Mouse (Mus musculus) liver, embryonic 15.5 days (tissue): Measurements from ENCODE around the gene Xpnpep1. TPM values are rescaled to one million over a fixed set of nuclear protein-coding genes. Genes with fewer than 3 reads are reported as not detected.

Experiments
- ATAC-seq: fragments of 200-750 bp; cut with Nextera tagmentation; 2 replicates; pipeline ENCODE4 v1.8.0; 2017; ENCODE audit warnings: moderate number of reproducible peaks, mild to moderate bottlenecking, moderate library complexity; ENCODE audit not compliant: insufficient read depth
- H3K27ac ChIP-seq: fragments of 300-500 bp; sonication (generic); replicated peaks from 2 replicates; pipeline ENCODE4 v1.5.1; 2015; ENCODE audit warnings: mild to moderate bottlenecking, inconsistent platforms
- H3K27me3 ChIP-seq: fragments of 300-500 bp; sonication (generic); 2 replicates; pipeline ENCODE4 v1.6.1; 2015; ENCODE audit warnings: mild to moderate bottlenecking, inconsistent platforms
- H3K36me3 ChIP-seq: fragments of 300-500 bp; sonication (generic); replicated peaks from 2 replicates; pipeline ENCODE4 v1.6.1; 2015; ENCODE audit warnings: moderate library complexity, mild to moderate bottlenecking, inconsistent platforms
- H3K4me1 ChIP-seq: fragments of 300-500 bp; sonication (generic); replicated peaks from 2 replicates; pipeline ENCODE4 v1.6.1; 2015; ENCODE audit warnings: inconsistent platforms
- H3K4me2 ChIP-seq: fragments of 300-500 bp; sonication (generic); 2 replicates; pipeline ENCODE4 v1.6.1; 2015; ENCODE audit warnings: moderate library complexity, mild to moderate bottlenecking, inconsistent platforms
- H3K4me3 ChIP-seq: fragments of 300-500 bp; sonication (generic); replicated peaks from 2 replicates; pipeline ENCODE4 v1.5.1; 2015; ENCODE audit warnings: mild to moderate bottlenecking, inconsistent platforms
- H3K9ac ChIP-seq: fragments of 300-500 bp; sonication (generic); 2 replicates; pipeline ENCODE4 v1.6.1; 2015; ENCODE audit warnings: moderate library complexity, mild to moderate bottlenecking, inconsistent platforms
- H3K9me3 ChIP-seq: fragments of 300-500 bp; sonication (generic); replicated peaks from 2 replicates; pipeline ENCODE4 v1.6.1; 2016; ENCODE audit warnings: inconsistent platforms
- WGBS: fragments of 180-500 bp; shearing (Covaris S2); methylation state at CpG from one replicate; pipeline ENCODE4 v1.1.7; 2015; ENCODE audit warnings: mixed read lengths; ENCODE audit not compliant: insufficient replicate concordance; 5-methylcytosine and 5-hydroxymethylcytosine counted together
- polyA plus RNA-seq: library from polyadenylated mRNA; unstranded; fragments of >200 nt; fragmentation: Nextera tagmentation; extraction: Ambion mirVana; gene quantifications from 2 replicates; pipeline ENCODE4 v1.2.1, GENCODE M21; 2015

The Xpnpep1 gene
- polyA plus RNA-seq, 1 experiment from 2014 or later = 83.4 TPM

GRCm38 (mm10) chr19:53077278-53077677, 37.3 kb upstream of the Xpnpep1 start:
- 74% methylated on average over 5 of the region's 5 CpGs for WGBS
- H3K27ac ChIP-seq = no peak overlapping the region

DNA sequence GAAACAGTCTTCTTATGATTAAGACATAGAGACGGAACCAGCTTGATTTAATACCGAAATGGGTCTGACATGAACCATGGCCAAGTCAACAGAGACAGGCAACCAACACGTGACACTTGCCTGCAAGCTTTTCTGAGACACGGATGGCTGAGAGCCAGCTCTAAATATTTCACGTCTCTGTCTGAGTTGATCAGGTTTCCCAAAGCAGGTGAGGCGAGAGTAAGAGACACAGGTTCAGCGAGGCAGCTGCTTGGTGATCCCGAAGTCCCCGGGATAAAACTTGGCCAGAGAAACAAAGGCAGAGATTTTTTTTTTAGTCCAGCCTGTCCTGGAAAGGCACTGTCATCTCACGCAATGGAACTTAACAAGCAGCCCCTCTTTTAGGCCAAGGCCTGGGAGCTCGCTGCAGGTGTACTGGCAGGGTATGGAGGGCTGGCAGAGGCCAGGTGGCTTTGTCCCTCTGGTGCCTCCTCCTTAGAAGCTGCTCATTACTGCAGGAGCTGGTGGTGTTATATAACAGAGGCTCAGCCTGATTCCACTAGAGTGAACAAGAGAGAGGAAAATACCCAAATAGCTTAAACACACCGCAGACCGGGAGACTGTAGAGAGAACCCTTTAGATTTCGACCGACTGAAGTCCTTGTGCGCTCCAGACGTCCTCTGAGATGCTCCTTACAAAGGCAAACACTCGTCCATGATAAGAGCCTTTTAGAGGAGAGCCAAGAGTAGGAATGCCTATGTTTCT, 36.4 kb upstream of the Xpnpep1 start:
- Histone ChIP-seq H3K4me1 (peaks cover 24% of the 10 kb centered on the region), H3K9ac (no peak overlapping the region), H3K9me3 (no peaks in the 10 kb centered on the region), H3K4me2 (no peak overlapping the region), H3K4me3 (no peak overlapping the region), H3K27ac (no peak overlapping the region), H3K36me3 (no peaks in the 10 kb centered on the region), H3K27me3 (peaks cover 8% of the 10 kb centered on the region; the same call in 1 of the 2 replicates)
- 71% methylated on average over 18 of the region's 18 CpGs for WGBS
- ATAC-seq = no peak

More at GRCm38 (mm10) chr19:53077278-53077677, 37.3 kb upstream of the Xpnpep1 start:
- Histone ChIP-seq H3K36me3 (no peaks in the 10 kb centered on the region), H3K9me3 (no peaks in the 10 kb centered on the region), H3K4me2 (no peak overlapping the region), H3K27me3 (peaks cover 10% of the 10 kb centered on the region; the same call in 1 of the 2 replicates), H3K4me3 (no peak overlapping the region), H3K4me1 (peaks cover 24% of the 10 kb centered on the region), H3K9ac (no peak overlapping the region)
- no peak for ATAC-seq

GRCm38 (mm10) chr19:53075896-53076237, 35.9 kb upstream of the Xpnpep1 start:
- no peaks in the 10 kb centered on the region for H3K9me3 ChIP-seq
- H3K4me3 ChIP-seq = no peak overlapping the region
- no peak overlapping the region for H3K4me2 ChIP-seq
- H3K9ac ChIP-seq = no peak overlapping the region
- no peaks in the 10 kb centered on the region for H3K36me3 ChIP-seq
- ATAC-seq = no peak
- 81% methylated on average over 11 of the region's 11 CpGs for WGBS
- peaks cover 21% of the 10 kb centered on the region for H3K4me1 ChIP-seq
- H3K27me3 ChIP-seq = peaks cover 5% of the 10 kb centered on the region; the same call in 1 of the 2 replicates
- H3K27ac ChIP-seq = no peak overlapping the region

GRCm38 (mm10) chr19:53074899-53075722, 35.1 kb upstream of the Xpnpep1 start:
- Histone ChIP-seq H3K4me3 (no peak overlapping the region), H3K27ac (no peak overlapping the region), H3K9me3 (no peaks in the 10 kb centered on the region), H3K36me3 (no peaks in the 10 kb centered on the region), H3K9ac (no peak overlapping the region), H3K4me2 (no peak overlapping the region), H3K4me1 (peaks cover 15% of the 10 kb centered on the region), H3K27me3 (peaks cover 3% of the 10 kb centered on the region; the same call in 1 of the 2 replicates)
- WGBS = 71% methylated on average over 13 of the region's 13 CpGs
- no peak for ATAC-seq

GRCm38 (mm10) chr19:53073521-53073920, 33.5 kb upstream of the Xpnpep1 start:
- H3K27ac ChIP-seq = no peak overlapping the region
- H3K27me3 ChIP-seq = no peaks in the 10 kb centered on the region
- no peak for ATAC-seq
- 86% methylated on average over 4 of the region's 4 CpGs for WGBS
- H3K4me1 ChIP-seq = peaks cover 13% of the 10 kb centered on the region; the same call in 1 of the 2 replicates
- no peak overlapping the region for H3K4me3 ChIP-seq
- H3K36me3 ChIP-seq = no peaks in the 10 kb centered on the region
- no peak overlapping the region for H3K4me2 ChIP-seq
- no peaks in the 10 kb centered on the region for H3K9me3 ChIP-seq
- no peak overlapping the region for H3K9ac ChIP-seq

- Histone ChIP-seq H3K4me1 (peaks cover 11% of the 10 kb centered on the region; the same call in 1 of the 2 replicates), H3K4me3 (no peak overlapping the region), H3K9ac (no peak overlapping the region), H3K27me3 (no peaks in the 10 kb centered on the region), H3K4me2 (no peak overlapping the region), H3K27ac (no peak overlapping the region), H3K9me3 (no peaks in the 10 kb centered on the region), H3K36me3 (no peaks in the 10 kb centered on the region)
- WGBS = 63% methylated on average over 5 of the region's 5 CpGs
- no peak for ATAC-seq
These were observed 32.4 kb upstream of the Xpnpep1 start for GRCm38 (mm10) chr19:53072406-53072805.

DNA sequence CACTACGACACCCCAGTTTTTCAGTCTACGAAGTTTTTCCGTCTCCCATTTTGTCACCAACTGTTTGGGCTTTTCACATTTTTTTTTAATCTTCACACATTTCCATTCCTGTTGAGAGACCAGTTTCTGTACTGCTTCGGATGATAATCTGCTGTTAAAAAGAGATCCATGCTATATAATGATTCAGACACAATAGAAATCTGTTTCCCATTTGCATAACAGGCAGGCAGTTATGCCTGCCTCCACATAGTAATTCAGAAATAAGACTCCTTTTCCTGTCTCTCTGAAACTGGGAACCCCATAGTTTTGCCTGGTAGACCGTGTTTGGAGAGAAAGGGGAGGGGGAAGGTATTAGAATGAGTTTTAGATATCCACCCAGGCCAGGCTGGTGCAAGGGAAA, 31.6 kb upstream of the Xpnpep1 start:
- ATAC-seq = no peak

GRCm38 (mm10) chr19:53070870-53071269, 30.9 kb upstream of the Xpnpep1 start:
- no peaks in the 10 kb centered on the region for H3K9me3 ChIP-seq
- 48% methylated on average over 4 of the region's 4 CpGs for WGBS
- no peak overlapping the region for H3K9ac ChIP-seq
- no peaks in the 10 kb centered on the region for H3K27me3 ChIP-seq
- no peak overlapping the region for H3K27ac ChIP-seq
- H3K4me2 ChIP-seq = no peak overlapping the region
- 0 out of 2 replicates have a peak, but pooled peaks cover 8% of the 10 kb centered on the region for H3K4me1 ChIP-seq
- H3K4me3 ChIP-seq = no peak overlapping the region
- no peak for ATAC-seq
- no peaks in the 10 kb centered on the region for H3K36me3 ChIP-seq

More for the DNA sequence above, 31.6 kb upstream of the Xpnpep1 start:
- Histone ChIP-seq H3K27me3 (no peaks in the 10 kb centered on the region), H3K9me3 (no peaks in the 10 kb centered on the region), H3K4me1 (0 out of 2 replicates have a peak, but pooled peaks cover 8% of the 10 kb centered on the region), H3K27ac (no peak overlapping the region), H3K4me3 (no peak overlapping the region), H3K36me3 (no peaks in the 10 kb centered on the region), H3K9ac (no peak overlapping the region), H3K4me2 (no peak overlapping the region)
- WGBS = 71% methylated on average over 5 of the region's 5 CpGs

DNA sequence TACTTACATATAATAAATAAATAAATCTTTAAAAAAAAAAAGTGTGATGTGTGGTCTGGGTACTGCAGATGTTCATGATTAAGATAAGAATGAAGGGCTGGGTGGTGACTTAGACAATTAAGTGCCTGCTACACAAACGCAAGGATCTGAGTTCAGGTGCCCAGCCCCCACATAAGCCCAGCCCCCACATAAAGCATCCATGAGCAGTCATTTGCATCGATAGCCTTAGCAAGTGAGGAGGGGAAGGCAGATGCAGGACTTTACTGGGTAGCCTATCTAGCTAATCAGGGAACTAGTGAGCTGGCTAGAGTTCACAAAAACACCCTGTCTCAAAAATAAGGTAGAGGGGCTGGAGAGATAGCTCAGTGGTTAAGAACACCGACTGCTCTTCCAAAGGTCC, 29.4 kb upstream of the Xpnpep1 start:
- H3K9me3 ChIP-seq = no peaks in the 10 kb centered on the region
- H3K9ac ChIP-seq = no peak overlapping the region
- H3K27ac ChIP-seq = no peak overlapping the region
- H3K4me1 ChIP-seq = no peaks in the 10 kb centered on the region
- H3K4me3 ChIP-seq = no peak overlapping the region
- ATAC-seq = no peak
- H3K36me3 ChIP-seq = no peaks in the 10 kb centered on the region
- no peak overlapping the region for H3K4me2 ChIP-seq
- no peaks in the 10 kb centered on the region for H3K27me3 ChIP-seq
- 47% methylated on average over 3 of the region's 3 CpGs for WGBS

DNA sequence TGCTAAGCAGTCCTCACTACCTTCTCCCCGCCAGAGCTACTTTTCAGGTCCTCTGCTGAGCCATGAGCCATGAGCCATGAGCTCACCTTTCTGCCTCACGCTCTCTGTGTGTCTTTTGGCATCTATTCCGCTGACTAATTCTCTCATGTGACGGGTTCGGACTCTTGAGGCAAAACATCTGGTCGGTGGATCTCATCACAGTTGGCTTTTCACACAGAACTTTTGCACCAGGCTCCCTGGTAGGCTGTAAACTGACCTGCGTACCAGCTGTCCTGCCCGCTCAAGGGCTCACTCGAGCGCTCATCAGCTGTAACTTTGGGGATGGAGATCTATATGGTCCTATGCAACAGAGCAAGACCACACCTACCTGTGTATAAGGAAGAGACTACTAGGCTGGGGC, 26.9 kb upstream of the Xpnpep1 start:
- H3K9me3 ChIP-seq = no peaks in the 10 kb centered on the region
- no peak overlapping the region for H3K27ac ChIP-seq
- no peaks in the 10 kb centered on the region for H3K27me3 ChIP-seq
- H3K9ac ChIP-seq = no peak overlapping the region
- ATAC-seq = no peak
- H3K4me2 ChIP-seq = no peak overlapping the region
- WGBS = 61% methylated on average over 10 of the region's 10 CpGs
- H3K4me1 ChIP-seq = no peaks in the 10 kb centered on the region
- no peak overlapping the region for H3K4me3 ChIP-seq
- H3K36me3 ChIP-seq = no peaks in the 10 kb centered on the region

- 45% methylated on average over 9 of the region's 9 CpGs for WGBS
- H3K9me3 ChIP-seq = no peaks in the 10 kb centered on the region
- H3K27ac ChIP-seq = no peak overlapping the region
- no peak overlapping the region for H3K9ac ChIP-seq
- no peaks in the 10 kb centered on the region for H3K36me3 ChIP-seq
- no peak for ATAC-seq
- no peaks in the 10 kb centered on the region for H3K4me1 ChIP-seq
- no peaks in the 10 kb centered on the region for H3K27me3 ChIP-seq
- H3K4me3 ChIP-seq = no peak overlapping the region
- no peak overlapping the region for H3K4me2 ChIP-seq
These were observed 26.5 kb upstream of the Xpnpep1 start for GRCm38 (mm10) chr19:53066531-53066930.
